Mouse (Mus musculus): ENCODE measurements at regions not wholly inside any gene's neighbourhood (a gene's known extent, or its start where the extent isn't known, plus 50 kb on each side); places are given as distances from the start of the nearest gene placed in this dataset. TPM values are rescaled to one million over a fixed set of nuclear protein-coding genes. Genes with fewer than 3 reads are reported as not detected.

DNA sequence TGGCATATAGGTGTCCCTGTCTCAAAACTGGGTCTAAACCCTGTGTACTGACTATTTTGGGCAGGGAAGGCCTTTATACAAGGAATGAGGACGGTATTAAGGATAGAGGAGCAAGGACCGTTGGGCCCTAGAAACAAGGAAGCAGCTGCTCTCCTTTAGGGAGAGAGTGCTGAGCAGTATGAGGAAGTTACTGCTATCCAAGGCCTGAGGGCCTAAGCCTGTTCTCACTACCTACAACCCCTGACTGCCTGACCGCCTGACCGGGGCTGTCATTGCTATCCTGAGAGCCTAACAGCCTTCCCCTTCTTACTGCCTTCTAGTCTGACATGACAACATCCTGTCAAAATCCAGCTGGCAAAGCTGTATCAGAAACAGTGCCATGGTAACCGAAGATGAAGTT lies 62.6 kb upstream of the Med14 start:
- Histone ChIP-seq H3K4me2 (replicated peaks; ENCODE audit: low read depth, low read length) (no peak overlapping the region), H3K4me3 (ENCODE audit: low read length) (no peak overlapping the region), H3K9ac (replicated peaks; ENCODE audit: low read length) (no peak overlapping the region), H3K4me1 (ENCODE audit: insufficient read depth, low read length) (no peaks in the 10 kb centered on the region), H3K27me3 (ENCODE audit: insufficient read depth, low read length) (no peaks in the 10 kb centered on the region), H3K9me3 (ENCODE audit: low read length) (no peaks in the 10 kb centered on the region), H3K36me3 (ENCODE audit: insufficient read depth, low read length) (no peaks in the 10 kb centered on the region), H3K27ac (ENCODE audit: low read length) (no peak overlapping the region)
- no peak for ATAC-seq (ENCODE audit: low FRiP score, low TSS enrichment)
- WGBS = 86% methylated on average over 5 of the region's 5 CpGs

DNA sequence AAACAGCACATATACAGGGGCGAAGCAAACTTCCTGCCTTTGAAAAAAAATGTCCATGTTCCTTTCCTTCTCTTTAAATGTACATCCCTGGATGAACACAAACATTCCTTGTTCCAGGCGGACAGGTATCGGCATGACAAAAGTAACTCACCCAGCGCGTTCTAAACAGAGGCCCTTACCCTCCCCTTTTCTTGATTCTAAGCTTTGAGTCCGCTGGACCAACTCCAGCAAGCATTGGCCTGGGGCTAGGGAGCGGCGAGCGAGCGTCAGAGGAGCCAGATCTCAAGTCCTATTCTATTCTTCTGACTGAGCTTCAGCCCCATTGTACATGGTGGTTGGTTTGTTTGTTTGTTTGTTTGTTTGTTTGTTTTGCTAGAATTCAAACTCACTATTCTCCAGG lies 60.9 kb upstream of the Med14 start:
- no peak overlapping the region for H3K4me2 ChIP-seq (replicated peaks; ENCODE audit: low read depth, low read length)
- no peaks in the 10 kb centered on the region for H3K9me3 ChIP-seq (ENCODE audit: low read length)
- WGBS = 54% methylated on average over 10 of the region's 10 CpGs
- no peak overlapping the region for H3K4me3 ChIP-seq (ENCODE audit: low read length)
- H3K27me3 ChIP-seq (ENCODE audit: insufficient read depth, low read length) = peaks cover 4% of the 10 kb centered on the region; the same call in 1 of the 2 replicates
- H3K27ac ChIP-seq (ENCODE audit: low read length) = no peak overlapping the region
- no peaks in the 10 kb centered on the region for H3K4me1 ChIP-seq (ENCODE audit: insufficient read depth, low read length)
- H3K9ac ChIP-seq (replicated peaks; ENCODE audit: low read length) = no peak overlapping the region
- no peak for ATAC-seq (ENCODE audit: low FRiP score, low TSS enrichment)
- H3K36me3 ChIP-seq (ENCODE audit: insufficient read depth, low read length) = no peaks in the 10 kb centered on the region

DNA sequence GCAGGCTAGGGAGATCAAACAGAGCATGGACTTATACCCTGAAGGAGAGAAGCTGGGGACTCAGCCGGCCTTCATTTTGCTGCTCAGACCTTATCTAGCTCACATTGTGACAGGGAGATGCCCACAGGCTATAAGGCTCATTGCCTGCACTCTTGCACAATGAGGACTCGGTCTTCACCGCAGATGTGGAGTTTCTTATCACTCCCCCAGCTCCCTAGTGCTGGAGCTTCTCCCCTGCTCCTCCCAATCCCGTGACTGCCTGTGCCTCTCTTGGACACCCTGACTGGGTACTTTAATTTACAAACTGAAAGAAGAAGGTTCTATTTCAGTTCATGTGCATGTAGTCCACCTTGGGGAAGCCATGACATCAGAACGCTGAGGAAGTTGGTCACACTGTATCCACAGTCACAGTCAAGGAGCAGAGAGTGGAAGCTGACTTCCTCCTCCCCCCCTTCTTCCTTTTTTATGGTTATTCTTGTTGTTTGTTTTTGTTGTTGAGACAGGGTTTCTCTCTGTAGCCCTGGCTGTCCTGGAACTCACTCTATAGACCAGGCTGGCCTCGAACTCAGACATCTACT lies 51.3 kb upstream of the Med14 start:
- 80% methylated on average over 6 of the region's 6 CpGs for WGBS
- ATAC-seq (ENCODE audit: low FRiP score, low TSS enrichment) = no peak
- H3K4me3 ChIP-seq (ENCODE audit: low read length) = no peak overlapping the region

More for the DNA sequence above, 51.3 kb upstream of the Med14 start:
- Histone ChIP-seq H3K9me3 (ENCODE audit: low read length) (no peaks in the 10 kb centered on the region), H3K27ac (ENCODE audit: low read length) (no peak overlapping the region), H3K4me1 (ENCODE audit: insufficient read depth, low read length) (no peaks in the 10 kb centered on the region), H3K9ac (replicated peaks; ENCODE audit: low read length) (no peak overlapping the region), H3K4me2 (replicated peaks; ENCODE audit: low read depth, low read length) (no peak overlapping the region), H3K36me3 (ENCODE audit: insufficient read depth, low read length) (no peaks in the 10 kb centered on the region), H3K27me3 (ENCODE audit: insufficient read depth, low read length) (peaks cover 4% of the 10 kb centered on the region; the same call in 1 of the 2 replicates)

Small RNA genes in the stretch of these regions (microRNA-seq; reads per million reads assigned to microRNA genes)
- not detected for gene Gm25063

Data from kidney, embryonic 16.5 days (tissue).